Mouse (Mus musculus) myocyte (in vitro differentiated cells): ENCODE results near the gene Dnttip2. TPM values are rescaled to one million over a fixed set of nuclear protein-coding genes. Genes with fewer than 3 reads are reported as not detected.

Experiments
- H3K27me3 ChIP-seq: one replicate; pipeline ENCODE4 v1.6.1; 2011; ENCODE audit not compliant: control insufficient read depth, insufficient read depth, insufficient read length
- H3K36me3 ChIP-seq: one replicate; pipeline ENCODE4 v1.6.1; 2011; ENCODE audit not compliant: control insufficient read depth, insufficient read depth
- H3K4me2 ChIP-seq: one replicate; pipeline ENCODE4 v1.6.1; 2011; ENCODE audit warnings: low read depth, control low read depth
- H3K4me3 ChIP-seq: one replicate; pipeline ENCODE4 v1.5.1; 2011; ENCODE audit warnings: mild to moderate bottlenecking, control low read depth, moderate library complexity
- H3K79me2 ChIP-seq: one replicate; pipeline ENCODE4 v1.6.1; 2011; ENCODE audit not compliant: control insufficient read depth, insufficient read depth
- H3ac ChIP-seq: one replicate; pipeline ENCODE4 v1.6.1; 2011; ENCODE audit not compliant: control insufficient read depth, insufficient read length
- CEBPB ChIP-seq: IDR thresholded peaks from 2 replicates; pipeline ENCODE4 v1.6.1; 2011; ENCODE audit warnings: mild to moderate bottlenecking, moderate library complexity; ENCODE audit not compliant: poor library complexity, insufficient read depth, severe bottlenecking
- E2F4 ChIP-seq: IDR thresholded peaks from one replicate; pipeline ENCODE4 v1.6.1; 2011; ENCODE audit warnings: mild to moderate bottlenecking, control low read depth, moderate library complexity; ENCODE audit not compliant: insufficient read depth
- MAX ChIP-seq: IDR thresholded peaks from one replicate; pipeline ENCODE4 v1.6.1; 2011; ENCODE audit warnings: low read depth, mild to moderate bottlenecking, control low read depth
- MYOD1 ChIP-seq, 3 experiments: IDR thresholded peaks; one replicate each; pipeline ENCODE4 v1.6.1; 2011; ENCODE audit warnings: control low read depth in 2 of 3, low read depth in 2 of 3, mild to moderate bottlenecking in 2 of 3, moderate library complexity in 1 of 3; ENCODE audit not compliant: insufficient read length in 2 of 3, control insufficient read depth in 1 of 3
- MYOG ChIP-seq, 3 experiments: IDR thresholded peaks; one replicate each; pipeline ENCODE4 v1.6.1; 2011; ENCODE audit warnings: control low read depth in 2 of 3, low read depth in 2 of 3, mild to moderate bottlenecking in 2 of 3; ENCODE audit not compliant: insufficient read length in 2 of 3, control insufficient read depth in 1 of 3, insufficient read depth in 1 of 3
- POLR2A ChIP-seq: IDR thresholded peaks from one replicate; pipeline ENCODE4 v1.6.1; 2011; ENCODE audit warnings: low read depth, mild to moderate bottlenecking, control low read depth, moderate library complexity; ENCODE audit not compliant: insufficient read length
- POLR2AphosphoS2 ChIP-seq: IDR thresholded peaks from one replicate; pipeline ENCODE4 v1.6.1; 2011; ENCODE audit warnings: low read depth, control low read depth; ENCODE audit not compliant: insufficient read length
- REST ChIP-seq: IDR thresholded peaks from one replicate; pipeline ENCODE4 v1.6.1; 2011; ENCODE audit warnings: mild to moderate bottlenecking, control low read depth, moderate library complexity; ENCODE audit not compliant: insufficient read depth, insufficient read length
- SRF ChIP-seq: IDR thresholded peaks from one replicate; pipeline ENCODE4 v1.6.1; 2011; ENCODE audit warnings: low read depth; ENCODE audit not compliant: control insufficient read depth, insufficient read length
- TCF12 ChIP-seq: IDR thresholded peaks from one replicate; pipeline ENCODE4 v1.6.1; 2011; ENCODE audit warnings: mild to moderate bottlenecking, control low read depth; ENCODE audit not compliant: poor library complexity, insufficient read depth, severe bottlenecking
- TCF3 ChIP-seq: IDR thresholded peaks from one replicate; pipeline ENCODE4 v1.6.1; 2011; ENCODE audit warnings: low read depth, control low read depth; ENCODE audit not compliant: insufficient read length
- USF1 ChIP-seq: IDR thresholded peaks from one replicate; pipeline ENCODE4 v1.6.1; 2011; ENCODE audit warnings: low read depth, mild to moderate bottlenecking, control low read depth, moderate library complexity
- polyA plus RNA-seq: library from polyadenylated mRNA; unstranded; fragments of >200 nt; fragmentation: generic; extraction: Trizol; gene quantifications from one replicate; pipeline ENCODE4 v1.2.1, GENCODE M21; 2012; ENCODE audit warnings: missing spikeins

The Dnttip2 gene
- polyA plus RNA-seq, 1 experiment = 18.5 TPM

DNA sequence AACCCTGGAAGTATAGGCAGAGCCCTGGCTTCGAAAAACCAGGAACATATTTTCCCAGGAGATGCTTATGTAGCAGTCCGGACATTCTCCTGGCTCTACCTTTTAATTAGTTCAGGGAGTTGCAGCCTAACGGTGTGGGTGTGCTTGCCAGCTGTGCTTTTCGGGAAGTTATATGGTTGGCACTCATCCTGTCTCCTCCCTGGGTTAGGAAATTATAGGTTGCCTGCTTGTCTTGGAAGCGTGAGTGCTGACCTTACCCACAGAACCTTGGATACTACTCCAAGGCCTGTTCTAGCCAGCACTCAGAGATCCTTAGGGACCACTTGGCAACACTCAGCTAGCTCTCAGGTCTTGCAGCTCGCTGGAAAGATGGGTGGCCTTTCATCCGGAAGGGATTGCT lies 59.7 kb downstream of the Dnttip2 start:
- Histone ChIP-seq H3ac (no peak overlapping the region), H3K27me3 (no peaks in the 10 kb centered on the region), H3K4me2 (peak overlapping the region; percentile 78), H3K4me3 (no peak overlapping the region), H3K36me3 (no peaks in the 10 kb centered on the region), H3K79me2 (no peaks in the 10 kb centered on the region)
- TF ChIP-seq CEBPB (0 out of 2 replicates have a peak, but pooled peaks have one; percentile 5), MYOD1 (IDR thresholded peaks at IDR 0.05; ENCODE audit: control insufficient read depth in 1 of 3, insufficient read length in 2 of 3, low read depth in 2 of 3) (no peak)

DNA sequence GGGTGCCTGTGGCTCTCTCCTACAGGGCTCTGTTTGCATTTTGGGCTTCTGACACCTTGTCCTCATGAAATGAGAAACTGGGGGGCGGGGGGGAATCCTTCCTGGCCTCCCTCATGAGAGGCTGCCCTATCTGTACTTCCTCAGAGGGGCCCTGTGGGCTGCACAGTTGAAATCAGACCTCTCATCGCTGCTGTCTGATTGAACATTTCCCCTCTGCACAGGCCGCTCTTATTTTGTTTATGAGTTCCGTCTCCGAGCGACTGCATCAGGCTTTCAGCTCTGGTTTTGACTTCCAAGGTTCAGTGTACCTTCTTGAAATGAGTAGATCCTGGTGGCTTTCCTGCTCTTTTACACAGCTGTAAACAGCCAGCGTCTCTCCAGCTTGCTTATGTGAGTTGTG lies 60.2 kb downstream of the Dnttip2 start:
- Histone ChIP-seq H3ac (no peak overlapping the region), H3K4me2 (peak overlapping the region; percentile 78), H3K79me2 (no peaks in the 10 kb centered on the region), H3K27me3 (no peaks in the 10 kb centered on the region), H3K36me3 (no peaks in the 10 kb centered on the region), H3K4me3 (no peak overlapping the region)
- TF ChIP-seq REST (no peak), TCF3 (no peak), TCF12 (no peak), MYOG (IDR thresholded peaks at IDR 0.05; ENCODE audit: control insufficient read depth in 1 of 3, insufficient read depth in 1 of 3, insufficient read length in 2 of 3, low read depth in 2 of 3) (no peak), MYOD1 (IDR thresholded peaks at IDR 0.05; ENCODE audit: control insufficient read depth in 1 of 3, insufficient read length in 2 of 3, low read depth in 2 of 3) (no peak), MAX (no peak), CEBPB (no peak), E2F4 (no peak), USF1 (no peak), SRF (no peak), POLR2A (no peak), POLR2AphosphoS2 (no peak)

Other genes with a start within 250 kb of the Dnttip2 start
- gene Abca4, start 229.9 kb upstream of the Dnttip2 start, polyA plus RNA-seq = 1.7 TPM
- 23.2 TPM for gene Gclm, start 28.8 kb upstream of the Dnttip2 start, polyA plus RNA-seq
- 21.4 TPM for gene Bcar3, start 19.7 kb downstream of the Dnttip2 start, polyA plus RNA-seq